Mouse (Mus musculus) T-cell, adult 2 months (primary cell): ENCODE data around the gene Kdm1b.

Experiments
- DNase-seq: peaks from one replicate; pipeline ENCODE4 v3.0.0; 2022; ENCODE audit warnings: low spot score

Gene Kdm1b

GRCm38 (mm10) chr13:47043030-47043680 lies at the start of gene Kdm1b:
TSS of gene Kdm1b (plus strand) at chr13:47043499.
- DNase-seq: peak; percentile 98

GRCm38 (mm10) chr13:46997355-46997754 lies 45.9 kb upstream of the Kdm1b start:
- no peak for DNase-seq

DNA sequence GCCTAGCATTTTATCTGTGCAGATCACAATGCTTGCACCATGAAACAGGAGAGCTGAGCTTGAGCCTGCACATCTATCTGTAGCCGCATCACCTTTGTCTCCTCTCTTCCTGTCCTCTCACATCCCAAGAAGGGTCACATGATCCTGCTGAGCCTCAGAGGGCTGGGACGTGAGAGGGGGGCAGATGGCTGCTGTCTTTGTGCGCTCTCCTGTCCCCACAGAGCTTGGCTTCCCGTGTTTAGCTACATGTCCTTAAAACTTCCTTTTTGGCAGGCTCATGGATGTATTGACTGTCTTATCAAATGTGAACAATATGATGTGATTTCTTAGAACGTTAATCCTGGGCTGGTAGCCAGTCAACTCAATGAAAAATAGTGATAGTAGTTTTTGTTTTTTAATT lies 43.8 kb upstream of the Kdm1b start:
- no peak for DNase-seq

DNA sequence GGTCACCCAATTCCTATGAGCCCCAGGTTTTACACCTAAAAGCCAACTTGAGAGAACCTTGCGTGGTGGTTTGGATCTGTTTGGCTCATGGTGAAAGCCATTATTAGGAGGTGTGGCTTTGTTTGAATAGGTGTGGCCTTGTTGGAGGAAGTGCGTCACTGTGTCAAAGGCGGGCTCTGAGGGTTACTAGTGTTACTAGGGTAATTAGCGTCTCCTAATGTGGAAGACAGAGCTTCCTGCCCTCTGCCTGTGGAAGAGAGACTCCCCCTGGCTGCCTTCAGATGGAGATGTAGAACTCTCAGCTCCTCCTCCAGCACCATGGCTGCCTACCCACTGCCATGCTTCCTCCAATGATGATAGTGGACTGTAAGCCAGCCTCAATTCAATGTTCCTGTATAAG lies 41.7 kb upstream of the Kdm1b start:
- no peak for DNase-seq

- no peak for DNase-seq
These were observed 29.6 kb upstream of the Kdm1b start for GRCm38 (mm10) chr13:47013740-47014139.

DNA sequence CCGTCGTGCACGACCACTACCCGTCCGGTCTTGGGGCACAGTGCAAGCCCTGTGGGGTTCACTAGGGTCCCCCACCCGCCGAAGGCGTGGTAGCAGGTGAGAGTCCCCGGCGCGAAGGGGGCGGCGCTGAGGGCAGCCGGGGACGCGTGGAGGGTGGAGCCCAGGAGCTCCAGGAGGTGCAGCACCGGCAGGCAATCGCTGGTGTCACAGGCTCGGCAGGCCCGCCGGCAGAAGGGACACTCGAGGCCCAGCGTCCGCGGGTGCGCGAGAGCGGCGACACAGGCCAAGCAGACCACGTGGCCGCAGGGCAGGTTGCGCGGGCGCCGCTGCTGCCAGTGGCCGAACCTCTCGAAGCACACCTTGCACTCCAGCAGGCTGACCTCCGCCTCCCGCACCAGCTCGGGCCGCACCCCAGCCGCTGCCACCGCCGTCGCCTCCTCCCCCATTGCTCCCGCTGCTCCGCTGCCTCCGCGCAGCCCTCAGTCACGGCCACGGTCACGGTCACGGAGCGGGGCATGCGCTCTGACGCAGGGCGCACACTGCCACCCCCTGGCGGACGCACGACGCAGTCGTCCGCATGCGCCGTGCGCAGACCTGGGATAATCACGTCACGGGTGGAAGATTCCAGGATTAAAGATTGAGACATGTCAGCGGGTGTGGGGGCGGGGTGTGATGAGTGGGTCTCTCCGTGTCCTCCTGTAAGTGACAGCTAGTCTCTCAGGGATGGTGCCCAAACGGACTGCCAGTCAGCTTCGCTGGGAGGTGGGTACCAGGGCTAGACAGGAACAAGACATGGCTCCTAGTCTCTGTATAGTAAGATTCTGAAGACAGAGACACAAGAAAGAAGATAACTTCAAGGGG lies 28.7 kb upstream of the Kdm1b start, which contains the start of gene Nhlrc1:
TSS of gene Nhlrc1 (minus strand) at position 517 of the 861 bp plus-strand sequence.
- DNase-seq: peak; percentile 68

GRCm38 (mm10) chr13:47015195-47015501 lies 28.2 kb upstream of the Kdm1b start:
- no peak for DNase-seq

DNA sequence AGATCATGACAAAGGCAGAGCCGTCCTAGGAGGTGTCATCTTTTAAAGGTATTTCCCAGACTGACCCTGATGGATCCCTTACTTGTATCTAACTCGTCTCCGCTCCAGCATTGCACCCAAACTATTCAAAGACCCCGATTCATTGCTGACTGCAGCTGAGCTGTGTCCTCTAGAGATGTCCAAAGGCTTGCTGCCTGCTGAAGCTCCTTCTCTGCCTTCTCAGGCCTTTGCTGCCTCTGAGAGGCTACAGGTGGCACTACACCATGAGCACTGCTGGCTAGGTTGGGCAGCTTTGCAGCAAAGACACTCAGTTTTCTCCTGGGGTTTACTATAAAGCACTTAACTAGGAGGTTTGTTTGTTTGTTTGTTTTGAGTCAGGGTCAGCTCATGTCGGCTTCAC lies 26.0 kb upstream of the Kdm1b start:
- DNase-seq: no peak

DNA sequence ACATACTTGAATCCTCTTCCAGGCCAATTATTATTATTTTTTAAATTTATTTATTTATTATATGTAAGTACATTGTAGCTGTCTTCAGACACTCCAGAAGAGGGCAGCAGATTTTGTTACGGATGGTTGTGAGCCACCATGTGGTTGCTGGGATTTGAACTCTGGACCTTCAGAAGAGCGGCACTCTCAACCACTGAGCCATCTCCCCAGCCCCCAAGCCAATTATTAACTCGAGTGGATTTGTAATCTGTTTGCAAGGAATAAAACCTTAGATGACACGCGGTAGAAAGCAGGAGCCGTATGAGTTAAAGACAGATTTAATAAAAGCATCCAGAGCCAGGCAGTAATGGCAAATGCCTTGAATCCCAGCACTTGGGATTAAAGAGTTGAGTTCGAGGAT lies 23.5 kb upstream of the Kdm1b start:
- DNase-seq: no peak

DNA sequence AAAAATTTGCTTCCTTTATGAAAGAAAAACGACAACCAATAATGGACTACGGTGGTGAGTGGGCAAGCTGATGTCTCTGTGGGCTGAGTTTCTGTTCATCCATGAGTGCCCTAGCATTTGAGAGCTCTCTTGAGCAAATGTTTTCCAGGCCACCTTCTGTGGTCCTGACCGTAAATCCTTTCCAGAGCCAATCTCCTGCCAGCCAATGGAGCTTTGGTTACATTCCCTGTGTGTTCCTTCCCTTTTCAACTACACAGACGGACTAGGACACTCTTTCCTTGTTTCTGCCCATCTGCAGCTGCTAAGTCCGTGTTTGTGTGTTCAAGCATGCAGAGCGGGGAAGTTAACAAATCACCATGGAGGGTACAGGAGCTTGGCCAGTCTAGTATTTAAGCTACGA lies 22.5 kb upstream of the Kdm1b start:
- DNase-seq: no peak

DNA sequence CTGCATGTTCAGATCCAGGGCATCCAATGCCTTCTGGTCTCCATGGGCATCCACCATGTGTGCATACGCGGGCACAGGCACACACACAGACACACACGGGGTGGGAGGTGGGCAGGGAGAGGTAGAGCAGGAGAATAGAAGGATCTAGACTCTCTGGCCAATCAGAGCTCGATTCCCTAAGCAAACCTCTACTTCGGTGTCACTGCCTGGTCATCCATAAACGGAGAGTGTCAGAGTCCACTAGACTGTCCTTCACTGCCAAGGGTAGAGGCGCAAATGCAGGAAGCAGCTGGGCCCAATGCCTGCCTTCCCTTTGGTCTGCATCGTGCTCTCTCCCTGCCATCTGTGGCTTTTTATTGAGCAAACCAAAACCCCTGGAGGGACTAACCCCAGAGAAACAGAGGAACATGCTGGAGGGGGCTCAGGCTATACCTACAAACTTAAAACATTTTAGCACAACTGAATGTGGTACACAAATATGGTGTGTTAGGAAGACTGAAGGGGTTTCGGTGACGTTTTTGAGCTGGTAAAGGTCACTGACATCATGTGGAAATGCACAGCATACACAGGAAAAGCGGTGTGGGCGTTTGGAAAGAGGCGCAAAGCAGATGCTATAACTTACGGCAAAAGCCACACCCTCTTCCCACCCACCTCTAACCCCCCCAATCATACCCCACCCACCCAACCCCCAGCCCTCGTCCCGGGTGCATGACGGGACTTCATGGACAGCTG lies 12.8 kb upstream of the Kdm1b start:
- no peak for DNase-seq

DNA sequence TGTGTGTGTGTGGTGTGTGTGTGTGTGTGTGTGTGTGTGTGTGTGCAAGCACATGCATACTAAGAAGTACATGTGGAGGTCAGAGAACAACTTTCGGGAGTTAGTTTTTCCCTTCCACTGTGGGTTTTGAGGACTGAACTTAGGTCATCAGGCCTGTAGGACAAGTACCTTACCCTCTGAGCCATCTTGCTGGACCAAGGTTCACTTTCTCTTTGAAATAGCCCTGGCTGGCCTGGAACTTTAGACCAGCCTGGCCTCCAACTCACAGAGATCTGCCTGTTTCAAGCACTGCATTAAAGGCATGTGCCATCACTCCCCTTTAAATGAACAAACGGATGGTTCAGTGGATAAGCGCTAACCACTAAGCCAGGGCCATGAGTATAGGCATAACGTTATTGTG lies 9.7 kb upstream of the Kdm1b start:
- DNase-seq: no peak

DNA sequence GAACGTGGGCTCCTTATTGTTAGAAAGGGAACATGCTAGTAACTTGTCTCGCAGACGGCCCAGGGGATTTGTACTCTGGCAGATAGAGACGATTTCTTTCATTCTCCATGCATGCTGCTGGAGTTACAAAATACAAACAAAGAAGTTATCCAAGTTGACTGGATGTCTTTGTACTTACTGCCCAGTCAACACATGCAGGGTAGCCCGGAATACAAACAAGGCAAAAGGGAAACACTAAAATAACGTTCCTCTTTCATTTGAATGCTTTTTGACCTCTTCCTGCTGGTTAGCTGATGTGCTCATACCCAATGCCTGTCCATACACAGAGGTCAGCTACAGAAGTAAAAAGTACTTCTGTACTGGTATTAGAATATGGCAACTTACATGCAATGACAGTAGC lies 5.4 kb upstream of the Kdm1b start:
- DNase-seq: no peak

DNA sequence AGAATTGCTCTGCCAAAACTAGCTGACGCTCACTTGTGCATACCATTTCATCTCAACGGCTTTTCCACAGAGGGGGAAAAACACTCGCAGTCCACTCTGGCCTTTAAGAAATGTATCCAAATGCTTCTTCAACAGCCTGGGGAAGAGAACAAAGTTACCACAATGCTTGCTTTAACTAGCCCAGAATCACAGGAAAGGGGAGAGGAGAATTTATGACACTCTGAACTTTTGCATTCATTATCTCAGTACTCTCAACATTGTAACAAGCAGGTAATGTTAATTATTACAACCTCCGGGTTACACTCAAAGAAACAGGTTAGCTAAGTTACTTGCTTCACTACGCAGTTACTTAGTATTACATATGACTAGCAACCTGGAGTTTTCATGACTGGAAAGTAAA lies 3.2 kb upstream of the Kdm1b start:
- no peak for DNase-seq

DNA sequence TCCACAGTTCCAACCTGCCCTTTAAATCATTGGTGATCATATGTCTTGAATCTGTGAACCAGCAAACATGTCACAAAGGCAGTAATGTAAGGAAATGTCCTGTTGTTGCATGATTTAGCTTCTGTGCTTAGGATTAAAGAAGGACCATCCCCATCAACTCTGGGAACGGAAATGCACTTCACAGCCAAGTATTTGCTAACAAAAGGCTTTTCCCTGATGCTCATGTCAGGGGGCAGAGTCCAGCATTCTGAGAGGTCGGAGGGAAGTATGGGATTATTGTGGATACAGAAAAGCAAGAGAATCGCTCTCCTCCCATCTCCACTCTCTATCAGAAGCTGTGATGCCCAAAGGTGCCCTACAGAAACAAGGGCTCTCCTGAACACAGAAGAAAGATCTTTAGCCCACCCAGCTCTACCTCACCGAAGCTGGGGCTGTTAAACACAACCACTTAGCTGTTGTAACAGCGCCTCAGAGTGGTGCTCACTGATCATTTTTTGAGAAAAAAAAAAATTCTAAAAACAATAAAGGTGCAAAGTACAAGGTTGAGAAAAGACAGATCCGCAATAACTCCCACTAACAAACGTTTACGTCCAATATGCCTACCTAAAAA lies 1.2 kb upstream of the Kdm1b start:
- no peak for DNase-seq

DNA sequence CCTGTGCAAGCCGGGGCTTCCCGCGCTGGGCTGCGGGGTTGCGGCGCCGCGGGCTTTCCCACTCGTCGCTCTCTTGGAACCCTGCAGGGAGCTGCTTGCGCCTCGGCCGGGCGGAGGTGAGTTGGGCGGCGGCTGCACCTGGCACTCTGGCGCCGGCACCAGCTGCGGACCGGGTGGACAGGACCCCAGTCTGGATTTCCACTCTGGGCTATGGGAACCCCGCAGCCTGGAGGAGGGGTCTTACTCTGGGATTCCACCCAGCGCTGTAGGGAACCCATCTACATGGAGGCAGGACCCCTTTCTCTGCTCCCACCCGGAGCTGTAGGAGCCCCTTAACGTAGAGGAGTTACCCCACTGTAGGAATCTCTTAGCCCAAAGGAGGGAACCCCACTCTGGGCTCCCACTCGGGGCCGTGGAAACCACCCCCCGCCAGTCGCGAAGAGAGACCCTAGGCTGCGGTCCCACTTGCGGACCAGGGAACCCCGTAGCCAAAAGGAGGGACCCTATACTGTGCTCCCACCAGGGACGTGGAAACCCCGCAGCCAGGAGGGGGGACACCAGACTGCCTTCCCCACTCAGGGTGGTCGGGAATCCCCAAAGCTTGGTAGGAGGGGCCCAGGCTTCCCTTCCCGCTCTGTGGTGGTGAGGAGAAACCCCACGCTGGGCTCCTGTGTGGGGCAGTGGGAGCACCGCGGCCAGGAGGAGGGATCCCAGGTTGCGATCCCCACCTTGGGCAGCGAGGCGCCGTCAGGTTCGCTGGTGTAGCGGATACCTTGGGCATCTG lies 726 bp downstream of the Kdm1b start:
- DNase-seq: peak; percentile 25

GRCm38 (mm10) chr13:47044617-47044947 lies 1.3 kb downstream of the Kdm1b start, which contains the start of gene Tpmt:
TSS of gene Tpmt (minus strand) at chr13:47044737.
- DNase-seq: no peak

DNA sequence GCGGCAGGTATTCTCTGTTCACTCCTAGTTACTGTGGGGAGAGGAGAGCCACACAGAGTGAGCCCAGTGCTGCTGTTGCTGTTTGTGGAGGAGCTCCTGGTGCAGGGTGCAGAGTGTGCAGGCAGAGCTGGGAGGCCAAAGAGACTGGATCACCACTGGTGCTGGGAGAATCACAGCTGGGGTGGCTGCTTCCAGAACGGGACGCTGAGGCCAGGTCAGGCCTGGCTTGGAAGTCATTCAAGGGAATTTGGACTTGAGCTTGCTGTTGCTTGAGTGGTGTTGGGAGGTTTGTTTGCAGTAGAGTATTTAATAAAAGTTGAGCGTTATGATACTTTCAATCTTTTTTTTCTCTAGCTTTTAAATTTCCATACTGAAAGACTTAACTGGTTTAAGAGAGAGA lies 4.7 kb downstream of the Kdm1b start:
- DNase-seq: no peak

DNA sequence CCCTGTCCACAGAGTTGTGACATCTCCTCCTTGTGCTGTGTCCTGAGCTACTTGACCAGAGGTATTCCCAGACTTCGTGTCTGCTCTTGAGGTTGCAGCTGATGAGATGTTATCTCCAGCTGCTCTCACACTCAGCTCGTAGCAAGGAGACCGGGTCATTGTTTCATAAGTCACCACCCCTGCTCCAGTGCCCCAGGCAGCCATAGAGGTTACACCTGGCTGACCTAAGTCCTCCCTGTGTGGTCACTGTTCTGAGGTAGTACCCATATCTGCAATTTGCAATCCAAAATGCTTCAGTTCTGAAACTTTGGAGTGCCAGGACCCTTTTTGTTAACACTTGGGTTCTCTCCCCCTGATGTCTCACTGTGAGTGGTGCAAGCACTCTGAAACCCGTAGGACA lies 6.7 kb downstream of the Kdm1b start:
- DNase-seq: no peak

GRCm38 (mm10) chr13:47053971-47054370 lies 10.7 kb downstream of the Kdm1b start:
- no peak for DNase-seq

- DNase-seq: peak; percentile 53
These were observed 12.8 kb downstream of the Kdm1b start for GRCm38 (mm10) chr13:47056126-47056525.

DNA sequence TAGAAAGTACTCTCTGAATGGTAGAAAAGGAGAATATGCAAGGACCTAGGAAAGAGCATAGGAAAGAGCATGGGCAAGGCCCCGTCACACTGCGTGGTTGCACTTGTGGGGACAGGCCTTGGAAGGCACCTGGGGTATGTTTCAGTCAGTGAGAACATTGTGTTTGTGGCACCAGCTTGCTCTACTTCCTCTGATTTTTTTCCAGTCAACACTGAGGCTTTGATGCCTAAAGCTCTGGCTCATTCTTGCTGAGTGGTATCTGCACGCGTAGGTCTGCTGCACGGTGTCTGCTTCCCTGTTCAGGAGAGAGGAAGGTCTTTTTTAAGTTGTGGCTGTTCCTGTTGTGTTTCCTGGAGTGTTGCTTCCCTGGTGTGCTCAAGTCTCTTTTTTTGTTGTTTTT lies 13.5 kb downstream of the Kdm1b start:
- DNase-seq: no peak
